Mouse (Mus musculus) 3T3-L1 (cell line): Measurements from ENCODE around the gene Sema5a.
"Not testable (repeated sequence)": the region's sequence is repeated elsewhere in the genome, so short reads cannot be mapped to it uniquely, and the experiment has no call there.

ENCODE experiments used
- DNase-seq: peaks from one replicate; pipeline ENCODE4 v3.0.0-alpha.2; 2015; ENCODE audit warnings: low read depth, low spot score

Gene Sema5a

GRCm38 (mm10) chr15:32244344-32244955, at the start of gene Sema5a:
Gene Sema5a, plus strand, starts transcription at chr15:32244810.
- peak; percentile 80 for DNase-seq

DNA sequence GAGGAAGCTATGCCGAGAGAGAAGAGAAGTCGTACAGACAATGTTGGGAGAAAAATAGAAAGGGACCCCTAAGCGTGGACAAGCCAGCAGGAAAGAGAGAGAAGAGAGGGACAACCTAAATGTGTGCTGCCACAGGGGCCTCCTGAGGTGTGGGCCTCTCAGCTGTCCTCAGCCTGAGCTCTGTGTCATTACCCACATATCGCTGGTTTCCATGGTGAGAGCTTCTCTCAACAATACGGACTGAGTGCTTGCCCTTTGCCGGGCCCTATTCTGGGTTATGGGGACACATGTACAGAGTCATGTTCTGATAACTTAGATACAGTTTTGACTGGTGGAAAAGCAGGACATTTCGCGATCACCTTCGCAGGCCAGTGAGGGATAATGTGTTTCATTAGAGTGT, 46.5 kb upstream of the Sema5a start:
- DNase-seq = no peak

DNA sequence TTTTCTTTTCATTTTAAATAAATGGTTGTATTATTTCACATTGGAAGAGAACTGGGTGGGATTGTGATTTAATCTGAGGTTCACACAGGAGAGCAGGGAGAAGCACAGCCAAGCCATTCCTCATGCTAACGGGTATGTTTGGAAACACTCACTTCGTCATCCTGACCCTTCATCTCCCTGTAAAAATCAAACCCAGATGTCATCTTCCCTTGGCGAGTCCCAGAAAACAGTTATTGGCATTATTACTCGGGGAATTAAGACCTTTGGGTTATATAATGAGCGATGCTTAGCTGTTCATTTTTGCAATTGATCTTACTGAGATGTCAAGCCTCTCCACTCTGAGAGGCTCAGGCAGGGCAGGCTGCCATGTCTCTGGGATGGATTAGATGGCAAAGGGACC, 46.0 kb upstream of the Sema5a start:
- peak; percentile 11 for DNase-seq

DNA sequence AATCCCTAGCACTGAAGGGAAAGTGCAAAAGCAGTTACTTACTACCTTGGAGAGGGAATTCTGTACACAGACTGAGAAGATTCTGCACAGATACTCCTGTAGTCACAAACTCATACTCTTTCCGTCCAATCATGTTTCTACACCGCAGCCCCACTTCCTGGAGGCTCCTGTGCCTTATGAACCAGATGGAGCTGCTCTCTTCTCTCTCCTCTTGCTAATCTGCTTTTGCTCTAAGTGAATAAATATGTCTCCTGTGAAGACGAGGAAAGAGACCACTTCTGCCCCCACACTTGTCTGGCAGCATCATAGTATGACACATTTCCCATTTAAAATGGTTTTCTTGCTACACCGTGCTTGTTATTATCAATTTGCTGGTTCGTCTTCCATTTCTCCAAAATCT, 41.4 kb upstream of the Sema5a start:
- DNase-seq = no peak

DNA sequence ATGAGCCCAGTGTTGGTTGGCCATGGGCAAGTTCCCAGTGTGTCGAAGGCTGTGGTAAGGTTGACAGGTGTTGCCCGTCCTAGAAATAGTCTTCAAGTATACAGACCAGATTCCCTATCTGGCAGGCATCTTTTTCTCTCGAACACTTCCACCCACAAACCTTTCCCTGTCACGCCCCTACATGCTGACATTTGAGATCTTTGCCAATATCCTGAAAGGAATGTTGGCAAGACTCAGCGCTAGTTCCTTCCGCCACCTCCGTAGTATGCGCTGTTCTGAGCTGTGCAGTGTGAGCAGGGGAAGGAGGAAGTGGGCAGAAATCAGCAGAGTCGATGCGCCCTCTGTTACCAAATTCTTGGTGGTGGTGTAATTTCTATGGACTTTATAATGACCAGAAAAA, 39.7 kb upstream of the Sema5a start:
- DNase-seq = no peak

- DNase-seq = not testable (repeated sequence)
These were observed 29.9 kb upstream of the Sema5a start for GRCm38 (mm10) chr15:32214687-32215086.

DNA sequence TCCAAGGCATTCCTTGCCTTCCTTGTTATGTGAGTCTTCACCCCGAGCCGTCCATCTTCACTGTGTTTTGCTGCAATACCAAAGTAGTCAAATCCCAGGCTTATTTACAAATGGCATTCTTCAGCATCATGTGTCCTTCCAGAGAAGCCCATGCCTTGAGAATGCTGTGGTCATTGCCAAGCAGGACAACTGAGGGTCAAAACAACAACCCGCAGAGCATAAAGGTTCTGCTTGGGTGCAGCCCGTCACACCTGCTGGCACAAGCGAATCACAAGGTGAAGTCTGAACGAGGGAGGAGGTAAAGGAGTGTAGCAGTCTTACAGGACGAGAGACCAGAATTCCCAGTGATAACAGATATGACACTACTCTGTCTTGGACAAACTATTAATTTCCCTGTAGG, 21.6 kb upstream of the Sema5a start:
- DNase-seq = no peak

GRCm38 (mm10) chr15:32225394-32225793, 19.2 kb upstream of the Sema5a start:
- no peak for DNase-seq

- no peak for DNase-seq
These were observed 18.2 kb upstream of the Sema5a start for GRCm38 (mm10) chr15:32226381-32226780.

- DNase-seq = no peak
These were observed 17.7 kb upstream of the Sema5a start for GRCm38 (mm10) chr15:32226888-32227395.

- DNase-seq = no peak
These were observed 14.5 kb upstream of the Sema5a start for GRCm38 (mm10) chr15:32230066-32230465.

DNA sequence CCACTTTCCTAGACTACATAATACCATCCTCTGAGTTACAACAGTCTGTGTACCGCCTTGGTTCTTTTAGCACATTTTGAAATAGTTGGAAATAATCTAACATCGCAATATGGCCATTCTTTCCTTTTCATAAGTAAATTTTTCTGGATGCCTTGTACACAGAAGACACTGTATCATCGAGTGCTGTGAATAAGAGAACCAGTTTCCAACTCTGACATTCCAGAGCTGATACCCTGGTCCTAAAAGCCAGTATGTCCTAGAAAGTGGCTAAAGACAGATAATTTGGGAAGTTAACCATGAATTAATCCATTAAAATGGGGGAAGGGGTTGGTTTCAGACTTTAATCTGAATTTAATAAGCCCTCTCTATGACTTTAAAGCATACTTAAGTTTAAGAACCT, 12.4 kb upstream of the Sema5a start:
- no peak for DNase-seq

GRCm38 (mm10) chr15:32232666-32233141, 11.9 kb upstream of the Sema5a start:
- DNase-seq = peak; percentile 66

- peak; percentile 20 for DNase-seq
These were observed 11.2 kb upstream of the Sema5a start for GRCm38 (mm10) chr15:32233451-32233850.

GRCm38 (mm10) chr15:32239099-32239498, 5.5 kb upstream of the Sema5a start:
- DNase-seq = no peak

DNA sequence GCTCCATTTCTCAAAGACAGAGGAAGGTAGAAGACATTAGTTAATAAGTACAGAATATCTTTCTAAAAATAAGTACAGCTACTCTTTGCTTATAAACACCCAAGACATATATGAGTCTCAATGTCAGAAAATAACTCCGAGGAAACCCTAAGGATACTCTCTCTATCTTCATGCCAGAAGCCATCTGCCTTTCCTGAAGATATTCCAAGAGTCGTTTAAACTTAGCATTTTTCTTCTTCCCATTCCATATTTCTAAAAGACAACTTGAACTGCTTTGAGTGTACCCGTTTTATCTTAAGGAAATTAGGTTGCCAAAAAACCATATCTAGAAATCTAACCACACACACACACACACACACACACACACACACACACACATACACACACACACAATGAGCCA, 4.5 kb upstream of the Sema5a start:
- DNase-seq = no peak

- peak; percentile 66 for DNase-seq
These were observed 2.9 kb upstream of the Sema5a start for GRCm38 (mm10) chr15:32241666-32242065.

DNA sequence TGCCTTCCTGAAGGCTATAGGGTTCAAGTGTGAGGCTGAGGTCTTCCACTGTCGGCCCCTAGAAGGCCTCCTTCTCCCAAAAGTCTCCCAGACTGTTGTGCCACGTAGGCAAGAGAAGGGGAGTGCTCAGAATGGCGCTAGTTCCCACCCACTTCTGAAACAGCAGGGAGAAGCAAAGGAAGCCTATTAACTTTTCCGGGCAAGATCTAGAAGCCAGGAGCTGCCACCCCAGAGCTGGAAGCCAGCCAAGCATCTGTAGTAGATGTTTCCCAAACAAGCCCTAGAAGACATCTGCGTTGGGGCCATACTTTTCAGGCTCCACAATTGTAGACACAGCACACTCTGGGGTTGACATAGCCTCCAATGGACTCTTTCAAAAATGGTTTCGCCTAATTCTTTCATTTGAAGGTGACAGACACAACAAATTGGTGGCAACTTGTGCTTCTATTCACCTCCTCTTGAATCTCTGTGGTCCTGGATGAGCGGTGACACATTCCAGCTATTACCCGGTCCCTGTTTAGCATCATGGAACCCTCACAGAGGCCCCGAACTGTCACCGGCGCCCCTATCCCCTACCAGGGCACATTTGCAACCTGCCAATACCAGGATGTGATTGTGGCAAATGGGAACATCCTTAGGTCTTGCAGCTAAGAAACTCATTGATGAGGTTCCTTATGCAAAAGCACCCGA, 1.4 kb upstream of the Sema5a start:
- DNase-seq = peak; percentile 84

DNA sequence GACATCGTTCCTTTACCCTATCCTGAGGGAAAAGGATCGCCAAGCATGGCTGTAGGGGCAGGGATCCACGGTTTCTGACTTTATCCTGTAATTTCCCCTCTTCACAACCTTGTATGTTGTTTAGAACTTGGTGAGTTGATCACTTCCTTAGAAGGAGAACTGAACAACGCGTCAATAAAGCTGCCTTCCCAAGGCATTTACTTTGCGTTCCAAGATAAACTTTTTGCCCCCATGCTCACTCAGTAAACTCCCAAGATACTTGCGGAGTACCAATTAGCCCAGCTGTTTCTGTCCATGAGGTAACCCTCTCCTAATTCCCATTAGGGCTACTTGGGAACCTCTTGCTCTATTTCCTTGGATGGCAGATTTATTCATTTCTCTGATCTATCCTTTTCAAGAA, 786 bp upstream of the Sema5a start:
- peak; percentile 59 for DNase-seq

- peak; percentile 58 for DNase-seq
These were observed 586 bp downstream of the Sema5a start for GRCm38 (mm10) chr15:32244956-32245836.

DNA sequence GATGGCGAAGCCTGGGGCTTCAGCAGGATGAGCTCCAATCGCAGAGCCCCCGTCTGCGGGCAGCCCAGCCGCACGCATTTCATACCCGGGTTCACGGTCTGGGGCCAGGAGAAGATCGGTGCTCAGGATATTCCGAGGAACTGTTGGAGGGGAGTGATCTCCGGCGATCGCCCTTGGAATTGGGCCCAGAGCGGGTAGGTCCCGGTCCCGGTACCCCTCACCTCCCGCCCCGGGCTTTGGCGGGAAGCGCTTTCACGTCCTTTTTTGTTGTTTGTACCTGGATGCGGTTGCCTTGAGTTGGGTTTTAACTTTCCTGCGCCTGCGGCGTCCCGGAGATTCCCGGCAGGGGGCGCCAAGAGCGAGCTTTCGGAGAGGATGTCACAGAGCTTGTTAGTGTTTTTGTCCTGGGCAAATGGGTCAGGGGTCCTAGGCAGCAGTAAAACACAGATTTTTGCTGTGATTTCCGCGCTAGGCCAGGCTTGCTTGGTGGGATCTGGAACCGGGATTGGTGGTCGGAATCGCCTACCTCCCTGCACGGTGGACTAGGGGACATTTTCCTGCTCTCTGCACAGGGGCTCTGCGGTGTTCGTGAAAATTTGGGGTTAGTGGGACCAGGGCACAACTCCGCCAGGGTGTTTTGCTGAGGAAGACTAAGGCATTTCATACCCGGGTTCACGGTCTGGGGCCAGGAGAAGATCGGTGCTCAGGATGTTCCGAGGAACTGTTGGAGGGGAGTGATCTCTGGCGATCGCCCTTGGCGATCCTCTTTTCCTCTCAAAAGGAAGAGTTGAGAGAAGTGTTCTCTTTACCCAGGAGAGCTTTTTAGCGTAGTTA, 1.4 kb downstream of the Sema5a start:
- DNase-seq = peak; percentile 78
